Mouse (Mus musculus) hindbrain, embryonic 13.5 days (tissue): ENCODE data around the gene Dnajb1. TPM values are rescaled to one million over a fixed set of nuclear protein-coding genes. Genes with fewer than 3 reads are reported as not detected.
A peak's percentile ranks its signal among the peaks of the same experiment; 100 is the strongest.

Source experiments
- ATAC-seq: fragments of 200-750 bp; cut with Nextera tagmentation; 2 replicates; pipeline ENCODE4 v1.8.0; 2017; ENCODE audit warnings: moderate TSS enrichment; ENCODE audit not compliant: low FRiP score
- H3K27ac ChIP-seq: fragments of 300-500 bp; sonication (generic); 2 replicates; pipeline ENCODE4 v1.5.1; 2015; ENCODE audit warnings: inconsistent platforms, mild to moderate bottlenecking, moderate library complexity
- H3K27me3 ChIP-seq: fragments of 300-500 bp; sonication (generic); 2 replicates; pipeline ENCODE4 v1.6.1; 2015; ENCODE audit warnings: mild to moderate bottlenecking, inconsistent platforms
- H3K36me3 ChIP-seq: fragments of 300-500 bp; sonication (generic); 2 replicates; pipeline ENCODE4 v1.6.1; 2015; ENCODE audit warnings: mild to moderate bottlenecking, inconsistent platforms
- H3K4me1 ChIP-seq: fragments of 300-500 bp; sonication (generic); replicated peaks from 2 replicates; pipeline ENCODE4 v1.6.1; 2015; ENCODE audit warnings: inconsistent platforms
- H3K4me2 ChIP-seq: fragments of 300-500 bp; sonication (generic); 2 replicates; pipeline ENCODE4 v1.6.1; 2015; ENCODE audit warnings: inconsistent platforms, mild to moderate bottlenecking, moderate library complexity
- H3K4me3 ChIP-seq: fragments of 300-500 bp; sonication (generic); 2 replicates; pipeline ENCODE4 v1.5.1; 2015; ENCODE audit warnings: mild to moderate bottlenecking, inconsistent platforms
- H3K9ac ChIP-seq: fragments of 300-500 bp; sonication (generic); 2 replicates; pipeline ENCODE4 v1.6.1; 2015; ENCODE audit warnings: mild to moderate bottlenecking, inconsistent platforms
- H3K9me3 ChIP-seq: fragments of 300-500 bp; sonication (generic); 2 replicates; pipeline ENCODE4 v1.6.1; 2016; ENCODE audit warnings: inconsistent platforms
- WGBS: fragments of 180-500 bp; shearing (Covaris S2); methylation state at CpG from one replicate; pipeline ENCODE4 v1.1.7; 2015; 5-methylcytosine and 5-hydroxymethylcytosine counted together
- polyA plus RNA-seq: library from polyadenylated mRNA; unstranded; fragments of >200 nt; fragmentation: Nextera tagmentation; extraction: Ambion mirVana; gene quantifications from 2 replicates; pipeline ENCODE4 v1.2.1, GENCODE M21; 2015

Dnajb1 gene
- polyA plus RNA-seq, 1 experiment from 2014 or later, result 54.1 TPM

GRCm38 (mm10) chr8:83571791-83572190 is 36.2 kb upstream of the Dnajb1 start:
- 95% methylated on average over 10 of the region's 10 CpGs for WGBS
- no peak overlapping the region for H3K9ac ChIP-seq
- ATAC-seq, result no peak
- H3K9me3 ChIP-seq, result no peaks in the 10 kb centered on the region
- H3K27ac ChIP-seq, result no peak overlapping the region
- H3K4me3 ChIP-seq, result no peak overlapping the region
- no peak overlapping the region for H3K4me2 ChIP-seq
- H3K27me3 ChIP-seq, result no peaks in the 10 kb centered on the region
- peaks cover 48% of the 10 kb centered on the region for H3K4me1 ChIP-seq
- peaks cover 57% of the 10 kb centered on the region for H3K36me3 ChIP-seq

GRCm38 (mm10) chr8:83572246-83572812 is 35.7 kb upstream of the Dnajb1 start:
- Histone ChIP-seq H3K4me2 (no peak overlapping the region), H3K9me3 (no peaks in the 10 kb centered on the region), H3K27ac (no peak overlapping the region), H3K9ac (no peak overlapping the region), H3K27me3 (no peaks in the 10 kb centered on the region), H3K4me1 (peaks cover 49% of the 10 kb centered on the region), H3K4me3 (no peak overlapping the region), H3K36me3 (peaks cover 57% of the 10 kb centered on the region)
- ATAC-seq, result no peak
- WGBS, result 85% methylated on average over 5 of the region's 5 CpGs

GRCm38 (mm10) chr8:83573140-83573875 is 34.7 kb upstream of the Dnajb1 start:
- Histone ChIP-seq H3K27ac (no peak overlapping the region), H3K9me3 (no peaks in the 10 kb centered on the region), H3K4me3 (no peak overlapping the region), H3K4me2 (no peak overlapping the region), H3K4me1 (peaks cover 48% of the 10 kb centered on the region), H3K27me3 (no peaks in the 10 kb centered on the region), H3K36me3 (peaks cover 57% of the 10 kb centered on the region), H3K9ac (no peak overlapping the region)
- no peak for ATAC-seq
- WGBS, result 82% methylated on average over 17 of the region's 18 CpGs

GRCm38 (mm10) chr8:83574631-83575315 is 33.2 kb upstream of the Dnajb1 start:
- peaks cover 48% of the 10 kb centered on the region for H3K36me3 ChIP-seq
- peaks cover 52% of the 10 kb centered on the region for H3K4me1 ChIP-seq
- no peak overlapping the region for H3K4me2 ChIP-seq
- no peaks in the 10 kb centered on the region for H3K9me3 ChIP-seq
- H3K27ac ChIP-seq, result no peak overlapping the region
- 86% methylated on average over 15 of the region's 15 CpGs for WGBS
- H3K9ac ChIP-seq, result peak overlapping the region; percentile 3; the same call in 1 of the 2 replicates
- H3K27me3 ChIP-seq, result no peaks in the 10 kb centered on the region
- no peak overlapping the region for H3K4me3 ChIP-seq
- no peak for ATAC-seq

GRCm38 (mm10) chr8:83575561-83576515 is 32.2 kb upstream of the Dnajb1 start:
- no peak overlapping the region for H3K27ac ChIP-seq
- no peak overlapping the region for H3K4me2 ChIP-seq
- no peak for ATAC-seq
- peak overlapping the region; percentile 49; the same call in 1 of the 2 replicates for H3K9ac ChIP-seq
- H3K27me3 ChIP-seq, result no peaks in the 10 kb centered on the region
- H3K4me1 ChIP-seq, result peaks cover 63% of the 10 kb centered on the region
- H3K9me3 ChIP-seq, result no peaks in the 10 kb centered on the region
- 88% methylated on average over 17 of the region's 17 CpGs for WGBS
- no peak overlapping the region for H3K4me3 ChIP-seq
- H3K36me3 ChIP-seq, result peaks cover 38% of the 10 kb centered on the region

- no peak for ATAC-seq
- Histone ChIP-seq H3K9me3 (no peaks in the 10 kb centered on the region), H3K36me3 (peaks cover 31% of the 10 kb centered on the region), H3K9ac (no peak overlapping the region), H3K27me3 (no peaks in the 10 kb centered on the region), H3K4me2 (no peak overlapping the region), H3K27ac (no peak overlapping the region), H3K4me3 (no peak overlapping the region), H3K4me1 (peaks cover 67% of the 10 kb centered on the region)
- WGBS, result 65% methylated on average over 4 of the region's 4 CpGs
Measured at GRCm38 (mm10) chr8:83576516-83576895, 31.5 kb upstream of the Dnajb1 start.

- Histone ChIP-seq H3K9me3 (no peaks in the 10 kb centered on the region), H3K4me3 (no peak overlapping the region), H3K4me2 (no peak overlapping the region), H3K36me3 (peaks cover 27% of the 10 kb centered on the region), H3K27me3 (no peaks in the 10 kb centered on the region), H3K4me1 (peaks cover 71% of the 10 kb centered on the region), H3K9ac (peak overlapping the region; percentile 14; the same call in 1 of the 2 replicates), H3K27ac (peak overlapping the region; percentile 5; the same call in 1 of the 2 replicates)
- 67% methylated on average over 4 of the region's 4 CpGs for WGBS
- no peak for ATAC-seq
Measured at GRCm38 (mm10) chr8:83576921-83577320, 31.1 kb upstream of the Dnajb1 start.

GRCm38 (mm10) chr8:83577384-83577791 is 30.6 kb upstream of the Dnajb1 start:
- H3K27me3 ChIP-seq, result no peaks in the 10 kb centered on the region
- WGBS, result 58% methylated on average over 9 of the region's 9 CpGs
- peaks cover 75% of the 10 kb centered on the region for H3K4me1 ChIP-seq
- H3K9me3 ChIP-seq, result no peaks in the 10 kb centered on the region
- H3K27ac ChIP-seq, result peak overlapping the region; percentile 5; the same call in 1 of the 2 replicates
- no peak overlapping the region for H3K4me2 ChIP-seq
- no peak for ATAC-seq
- H3K9ac ChIP-seq, result peak overlapping the region; percentile 14; the same call in 1 of the 2 replicates
- no peak overlapping the region for H3K4me3 ChIP-seq
- H3K36me3 ChIP-seq, result peaks cover 23% of the 10 kb centered on the region

GRCm38 (mm10) chr8:83578131-83579055 is 29.6 kb upstream of the Dnajb1 start:
- Histone ChIP-seq H3K27me3 (no peaks in the 10 kb centered on the region), H3K27ac (peak overlapping the region; percentile 37; the same call in 1 of the 2 replicates), H3K36me3 (peaks cover 14% of the 10 kb centered on the region), H3K9ac (peak overlapping the region; percentile 43), H3K4me1 (peaks cover 86% of the 10 kb centered on the region), H3K9me3 (no peaks in the 10 kb centered on the region), H3K4me3 (no peak overlapping the region), H3K4me2 (no peak overlapping the region)
- 73% methylated on average over 17 of the region's 17 CpGs for WGBS
- no peak for ATAC-seq

GRCm38 (mm10) chr8:83579676-83580075 is 28.3 kb upstream of the Dnajb1 start:
- H3K9me3 ChIP-seq, result no peaks in the 10 kb centered on the region
- H3K9ac ChIP-seq, result 0 out of 2 replicates have a peak overlapping the region, but pooled peaks have one; percentile 58
- H3K4me1 ChIP-seq, result peaks cover 91% of the 10 kb centered on the region
- peak overlapping the region; percentile 37 for H3K27ac ChIP-seq
- 84% methylated on average over 8 of the region's 8 CpGs for WGBS
- no peaks in the 10 kb centered on the region for H3K27me3 ChIP-seq
- H3K4me3 ChIP-seq, result no peak overlapping the region
- ATAC-seq, result no peak
- H3K36me3 ChIP-seq, result peaks cover 14% of the 10 kb centered on the region
- no peak overlapping the region for H3K4me2 ChIP-seq

GRCm38 (mm10) chr8:83580826-83581225 is 27.2 kb upstream of the Dnajb1 start:
- H3K27me3 ChIP-seq, result no peaks in the 10 kb centered on the region
- peaks cover 91% of the 10 kb centered on the region for H3K4me1 ChIP-seq
- H3K4me3 ChIP-seq, result no peak overlapping the region
- no peak overlapping the region for H3K4me2 ChIP-seq
- no peak overlapping the region for H3K27ac ChIP-seq
- H3K36me3 ChIP-seq, result peaks cover 15% of the 10 kb centered on the region
- 93% methylated on average over 8 of the region's 8 CpGs for WGBS
- no peak for ATAC-seq
- no peak overlapping the region for H3K9ac ChIP-seq
- H3K9me3 ChIP-seq, result no peaks in the 10 kb centered on the region
